Mouse (Mus musculus) layer of hippocampus, postnatal 36 days (tissue): ENCODE results near the gene Slc5a6. TPM values are rescaled to one million over a fixed set of nuclear protein-coding genes. Genes with fewer than 3 reads are reported as not detected.

Source experiments
- DNase-seq, 2 experiments: peaks; one replicate each; pipeline ENCODE4 v3.0.0; 2022
- total RNA-seq, 2 experiments: library from RNA; stranded (reverse); gene quantifications; 2 replicates each; pipeline ENCODE4 v1.2.3; 2021

Gene Slc5a6
- total RNA-seq, 2 experiments from 2014 or later = 13.7 to 14.2 TPM

- DNase-seq = no peak
Measured at GRCm38 (mm10) chr5:31000122-31000521, 48.6 kb downstream of the Slc5a6 start.

- DNase-seq = no peak
Measured at GRCm38 (mm10) chr5:30999324-30999723, 49.4 kb downstream of the Slc5a6 start.

- no peak for DNase-seq
Measured at GRCm38 (mm10) chr5:30998306-30998705, 50.4 kb downstream of the Slc5a6 start.

- no peak for DNase-seq
Measured at GRCm38 (mm10) chr5:30994910-30995635, 53.7 kb downstream of the Slc5a6 start.

GRCm38 (mm10) chr5:30994074-30994473 lies 54.6 kb downstream of the Slc5a6 start:
- DNase-seq = no peak

- no peak for DNase-seq
Measured at GRCm38 (mm10) chr5:30992980-30993676, 55.6 kb downstream of the Slc5a6 start.

Other genes starting within 250 kb of the Slc5a6 start
- gene Mapre3, start 234.3 kb downstream of the Slc5a6 start, total RNA-seq = 100 to 1,000 TPM; 239 to 251 TPM
- gene Tmem214, start 180.9 kb downstream of the Slc5a6 start, total RNA-seq = 10 to 100 TPM; 67.5 to 80.3 TPM
- 10 to 100 TPM; 12.8 to 17.3 TPM for gene Agbl5, start 160.2 kb downstream of the Slc5a6 start, total RNA-seq
- 10 to 100 TPM; 97.4 to 99.4 TPM for gene Ost4, start 141.1 kb downstream of the Slc5a6 start, total RNA-seq
- 1 to 10 TPM; 2.0 to 2.3 TPM for gene Emilin1, start 135.5 kb downstream of the Slc5a6 start, total RNA-seq
- 10 to 100 TPM; 10.1 to 13.6 TPM for gene Khk, start 127.5 kb downstream of the Slc5a6 start, total RNA-seq
- 10 to 100 TPM; 16.5 to 16.7 TPM for gene Cgref1, start 103.3 kb downstream of the Slc5a6 start, total RNA-seq
- gene Preb, start 88.6 kb downstream of the Slc5a6 start, total RNA-seq = 100 to 1,000 TPM; 115 to 137 TPM
- under 1 TPM; 0.10 to 0.13 TPM for gene Tcf23, start 80.3 kb downstream of the Slc5a6 start, total RNA-seq
- 10 to 100 TPM; 73.7 to 77.5 TPM for gene Atraid, start 612 bp downstream of the Slc5a6 start, total RNA-seq
- 10 to 100 TPM; 22.3 to 25.5 TPM for gene Cad, start 5.9 kb upstream of the Slc5a6 start, total RNA-seq
- gene Dnajc5g, start 57.4 kb upstream of the Slc5a6 start, total RNA-seq = not detected
- gene Slc30a3, start 59.3 kb upstream of the Slc5a6 start, total RNA-seq = 10 to 100 TPM; 73.6 to 76.8 TPM
- not detected for gene Trim54, start 67.8 kb upstream of the Slc5a6 start, total RNA-seq
- not detected for gene Ucn, start 89.9 kb upstream of the Slc5a6 start, total RNA-seq
- 10 to 100 TPM; 61.2 to 62.2 TPM for gene Mpv17, start 105.3 kb upstream of the Slc5a6 start, total RNA-seq
- gene Gm29609, start 131.0 kb upstream of the Slc5a6 start, total RNA-seq = 1 to 10 TPM; 3.2 to 3.4 TPM
- 10 to 100 TPM; 58.5 to 66.8 TPM for gene Gtf3c2, start 131.2 kb upstream of the Slc5a6 start, total RNA-seq
- 10 to 100 TPM; 77.0 to 83.7 TPM for gene Snx17, start 144.3 kb upstream of the Slc5a6 start, total RNA-seq
- 10 to 100 TPM; 38.7 to 46.9 TPM for gene Eif2b4, start 144.5 kb upstream of the Slc5a6 start, total RNA-seq
- gene Zfp513, start 153.4 kb upstream of the Slc5a6 start, total RNA-seq = 10 to 100 TPM; 29.2 to 30.4 TPM
- gene Ppm1g, start 171.8 kb upstream of the Slc5a6 start, total RNA-seq = 10 to 100 TPM; 74.4 to 75.3 TPM
- gene Nrbp1, start 191.9 kb upstream of the Slc5a6 start, total RNA-seq = 10 to 100 TPM; 81.6 to 84.8 TPM
- gene Gm9970, start 192.3 kb upstream of the Slc5a6 start, total RNA-seq = not detected
- 1 to 10 TPM; 3.0 to 3.7 TPM for gene Krtcap3, start 202.8 kb upstream of the Slc5a6 start, total RNA-seq
- 10 to 100 TPM; 69.1 to 93.8 TPM for gene Ift172, start 242.2 kb upstream of the Slc5a6 start, total RNA-seq
- 100 to 1,000 TPM; 144 to 187 TPM for gene Fndc4, start 247.2 kb upstream of the Slc5a6 start, total RNA-seq
- under 1 TPM in 1 of 2 experiments, not detected in 1; 0.10 TPM for gene Gckr, start 248.5 kb upstream of the Slc5a6 start, total RNA-seq